Mouse (Mus musculus): ENCODE measurements at regions not wholly inside any gene's neighbourhood (a gene's known extent, or its start where the extent isn't known, plus 50 kb on each side); places are given as distances from the start of the nearest gene placed in this dataset.
A peak's percentile ranks its signal among the peaks of the same experiment; 100 is the strongest.

DNA sequence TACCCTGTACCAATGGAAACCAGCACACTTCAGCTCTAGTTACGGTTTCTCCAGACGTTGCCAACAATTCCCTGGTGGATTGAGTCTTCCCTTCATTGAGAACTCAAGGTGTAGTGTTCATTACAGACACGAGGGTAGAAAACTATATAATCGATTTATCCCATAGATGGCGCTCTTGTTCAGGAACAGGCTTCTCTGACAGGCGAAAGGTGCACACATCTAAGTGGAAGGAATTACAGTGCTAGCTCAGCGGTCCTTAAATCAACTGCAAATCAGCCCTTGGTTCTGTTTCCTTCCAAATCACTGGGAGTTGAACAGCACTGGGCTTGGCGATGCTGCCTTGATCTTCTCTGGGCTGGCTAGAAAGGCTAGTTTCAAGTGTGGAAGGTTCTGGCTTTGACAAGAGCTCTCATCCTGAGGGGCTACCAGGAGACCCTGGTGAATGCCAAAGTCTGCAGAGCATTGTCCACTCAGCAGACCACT lies 161.1 kb downstream of the March11 start:
- peak; percentile 15 to 26 for DNase-seq

DNA sequence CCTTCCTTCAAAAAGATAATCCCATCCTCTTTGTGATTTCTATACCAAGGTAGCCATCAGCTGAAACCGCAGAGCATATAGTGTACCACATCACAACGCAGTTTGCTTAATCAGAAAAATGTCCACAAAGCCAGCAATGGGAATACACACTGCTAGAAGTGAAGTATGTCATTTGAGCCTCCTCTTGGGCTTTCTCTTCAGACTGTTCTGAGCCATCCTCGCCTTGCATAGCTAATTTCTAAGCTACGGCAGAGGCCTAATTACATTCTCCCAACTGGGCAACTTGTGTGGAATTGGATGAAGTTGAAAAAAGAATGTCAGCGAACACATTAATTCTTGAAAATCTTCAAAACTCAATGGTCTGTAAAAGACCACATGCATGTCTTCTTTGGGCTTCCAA lies 178.5 kb downstream of the March11 start:
- no peak for DNase-seq
